Mouse (Mus musculus) ovary, postnatal 36 days (tissue): ENCODE measurements around the gene Robo4.

Experiments used
- DNase-seq: peaks from one replicate; pipeline ENCODE4 v3.0.0; 2022; ENCODE audit warnings: low spot score, mixed read lengths

Robo4 gene

DNA sequence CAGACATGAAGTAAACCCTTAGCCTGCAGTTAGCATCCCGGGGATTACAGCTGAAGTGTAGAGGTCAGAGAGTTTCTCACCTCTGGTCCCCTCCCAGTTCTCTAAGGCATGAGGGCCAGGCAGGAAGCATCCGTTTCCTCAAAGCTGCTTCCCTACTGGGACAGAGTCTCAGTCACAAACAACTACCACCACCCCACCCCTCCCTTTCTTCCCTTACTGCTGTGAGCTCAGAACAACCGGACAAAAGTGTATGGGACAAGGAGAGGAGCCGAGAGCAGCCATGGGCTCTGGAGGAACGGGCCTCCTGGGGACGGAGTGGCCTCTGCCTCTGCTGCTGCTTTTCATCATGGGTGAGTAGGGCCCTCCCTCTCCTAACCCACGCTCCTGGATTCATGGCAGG is at the start of gene Robo4:
Gene Robo4, plus strand, starts transcription at position 96 of the 400 bp plus-strand sequence.
- no peak for DNase-seq

- DNase-seq: no peak
Observed at GRCm38 (mm10) chr9:37354485-37354884, 47.2 kb upstream of the Robo4 start.

GRCm38 (mm10) chr9:37358713-37359330 is 42.9 kb upstream of the Robo4 start:
- no peak for DNase-seq

DNA sequence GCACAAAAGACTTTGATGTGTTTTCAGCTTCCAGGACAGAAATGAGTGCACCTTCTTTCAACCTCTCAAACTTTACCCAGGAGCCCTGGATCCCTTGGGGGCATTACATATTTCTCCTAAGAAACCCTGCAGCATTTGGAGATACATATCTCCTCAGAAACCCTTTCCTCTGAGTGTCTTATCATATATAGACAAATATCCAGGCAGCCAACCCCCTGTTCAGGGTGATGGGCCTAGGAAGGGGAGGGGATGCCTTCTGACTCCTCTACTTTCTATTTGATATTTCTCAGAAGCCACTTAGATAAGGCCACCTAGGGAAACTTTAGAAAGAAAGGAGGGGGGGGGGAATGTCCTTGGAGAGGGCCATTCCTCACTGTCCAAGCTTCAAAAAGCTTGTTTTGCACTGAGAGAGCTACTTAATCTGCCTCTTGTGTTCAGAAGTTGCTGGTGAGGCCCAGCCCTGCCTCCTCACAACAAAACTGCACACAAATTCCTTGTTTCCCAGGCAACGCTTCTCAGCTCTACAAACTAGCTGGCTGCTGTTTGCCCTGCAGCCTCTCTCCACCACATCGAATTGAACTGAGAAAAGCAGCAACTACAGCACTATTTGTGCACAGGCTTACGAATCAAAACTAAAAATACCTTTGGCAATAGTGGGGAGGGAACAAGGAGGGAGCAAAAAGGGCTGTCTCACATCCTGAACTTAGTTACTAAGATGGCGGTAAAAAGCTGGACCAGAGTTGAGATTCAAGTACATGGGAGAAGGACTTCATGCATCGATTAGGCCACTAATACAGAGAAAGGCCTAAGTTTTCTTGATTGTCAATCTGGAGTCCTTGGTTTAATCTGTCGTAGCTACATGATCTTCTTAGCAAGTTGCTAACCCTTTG is 42.1 kb upstream of the Robo4 start:
- peak; percentile 45 for DNase-seq

DNA sequence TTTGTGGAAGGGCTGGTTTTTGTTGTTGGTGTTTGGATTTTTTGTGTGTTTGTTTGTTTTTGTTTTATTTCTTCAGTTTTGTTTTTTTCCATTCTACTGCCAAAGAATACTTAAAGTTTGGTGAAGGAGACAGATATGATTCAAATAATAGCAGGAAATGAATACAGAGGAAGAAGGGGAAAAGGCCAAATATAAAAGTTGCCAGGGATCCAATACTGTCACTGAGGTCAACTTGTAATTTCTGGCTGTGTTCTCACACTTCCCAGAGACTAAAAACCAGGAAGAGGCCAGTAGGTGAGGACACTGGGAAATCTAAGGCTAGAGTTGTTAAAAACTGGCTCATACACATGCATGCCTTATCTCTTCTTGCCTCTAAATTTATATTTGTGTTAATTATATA is 39.6 kb upstream of the Robo4 start:
- no peak for DNase-seq

DNA sequence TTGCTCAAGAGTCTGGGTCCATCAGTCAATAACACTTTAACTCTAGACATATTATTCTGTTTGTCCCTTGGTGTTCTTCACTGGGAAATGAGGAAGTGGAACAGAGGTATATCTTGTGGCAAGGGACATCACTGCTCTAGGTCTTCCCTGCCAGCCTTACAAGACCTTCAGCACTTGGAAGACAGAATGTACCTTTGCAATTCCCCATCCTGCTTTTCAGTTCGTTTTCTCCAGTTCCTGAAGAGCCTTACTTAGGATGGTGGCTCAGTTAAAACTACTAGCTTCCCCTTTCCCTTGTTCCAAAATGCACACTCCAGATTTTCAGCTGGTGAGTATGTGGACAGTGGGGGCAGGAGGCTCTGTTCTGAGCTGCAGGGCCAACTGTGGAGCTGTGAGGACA is 38.8 kb upstream of the Robo4 start:
- no peak for DNase-seq

- no peak for DNase-seq
Observed at GRCm38 (mm10) chr9:37363551-37363950, 38.1 kb upstream of the Robo4 start.

- no peak for DNase-seq
Observed at GRCm38 (mm10) chr9:37364392-37364791, 37.3 kb upstream of the Robo4 start.

DNA sequence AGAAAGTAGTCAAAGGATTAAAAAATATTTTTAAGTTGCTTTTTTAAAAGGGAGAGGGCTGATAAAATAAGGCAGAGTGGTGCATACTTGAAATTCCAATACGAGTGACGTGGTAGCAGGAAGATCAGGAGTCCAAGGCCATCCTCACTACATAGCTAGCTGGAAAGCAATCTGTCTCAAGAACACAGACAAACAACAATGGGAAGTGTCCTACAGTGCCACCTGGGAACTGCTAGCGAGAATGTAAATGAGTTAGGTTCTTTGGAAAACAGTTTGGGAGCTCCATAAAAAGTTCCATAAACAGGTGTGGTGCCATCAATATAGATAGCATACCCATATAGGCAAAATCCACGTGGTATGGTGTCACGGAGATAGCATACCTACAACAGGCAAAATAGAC is 36.0 kb upstream of the Robo4 start:
- DNase-seq: no peak

GRCm38 (mm10) chr9:37367301-37368080 is 34.2 kb upstream of the Robo4 start, which contains the start of gene Hepacam:
Gene Hepacam, plus strand, starts transcription at chr9:37367351.
- no peak for DNase-seq

DNA sequence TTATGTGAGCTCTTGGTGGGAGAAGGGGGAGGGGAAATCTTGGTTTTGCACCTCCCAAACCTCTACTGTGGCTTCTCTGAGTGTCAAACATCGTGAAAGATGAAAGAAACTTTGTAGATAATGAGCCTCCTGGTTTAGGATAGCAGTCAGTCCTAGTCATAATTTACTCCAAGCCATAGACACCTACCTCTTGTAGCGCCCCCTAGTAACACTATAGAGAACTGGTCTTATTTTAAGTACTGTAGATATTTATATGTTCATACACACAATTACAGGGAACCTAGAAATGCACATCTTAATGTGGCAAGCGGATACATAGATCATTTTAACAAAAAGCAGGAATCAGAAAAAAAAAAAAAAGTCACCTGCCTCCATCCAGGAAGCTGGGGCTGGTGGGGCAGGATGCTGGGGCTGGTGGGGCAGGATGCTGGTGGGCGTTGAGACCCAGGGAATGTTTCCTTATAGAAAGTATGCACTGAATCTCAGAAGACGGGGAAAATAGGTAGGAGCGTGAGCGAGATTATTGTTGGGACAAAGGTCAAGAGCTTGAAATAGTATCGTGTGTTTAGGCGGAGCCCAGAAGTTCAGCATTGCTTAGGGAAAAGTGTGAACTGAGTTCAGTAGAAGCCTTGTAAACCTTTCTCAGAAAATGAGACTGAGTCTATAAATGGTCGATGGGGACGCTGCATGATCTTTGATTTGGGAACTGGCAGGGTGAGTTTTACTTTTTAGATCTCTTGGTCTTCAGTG is 33.4 kb upstream of the Robo4 start:
- DNase-seq: no peak

- DNase-seq: no peak
Observed at GRCm38 (mm10) chr9:37368860-37369259, 32.8 kb upstream of the Robo4 start.

DNA sequence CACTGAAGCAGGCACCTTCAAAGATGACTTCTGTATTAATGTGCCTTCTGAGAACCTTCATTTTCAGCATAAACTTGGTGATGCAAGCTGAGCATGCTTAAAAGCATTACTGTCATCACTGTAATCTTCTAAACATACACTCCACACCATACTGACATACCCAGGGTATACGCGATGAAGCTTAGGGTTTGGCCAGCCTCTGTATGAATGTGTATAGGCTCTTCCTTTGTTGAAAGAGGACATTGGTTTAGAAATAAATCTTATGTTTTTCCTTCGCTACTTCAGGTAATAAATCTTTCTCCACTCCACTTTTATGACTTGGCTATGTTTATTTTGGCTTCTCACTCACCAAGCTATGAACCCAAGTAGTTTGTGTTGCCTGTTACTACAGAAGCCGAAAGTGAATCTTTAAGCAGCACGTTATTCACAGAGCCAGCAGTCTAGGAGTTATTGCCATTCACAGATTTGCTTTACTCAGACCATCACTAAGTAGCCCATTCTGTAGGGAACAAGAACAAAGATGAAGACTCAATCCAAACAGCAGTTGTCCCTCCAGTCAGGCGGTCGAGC is 30.4 kb upstream of the Robo4 start:
- DNase-seq: no peak

DNA sequence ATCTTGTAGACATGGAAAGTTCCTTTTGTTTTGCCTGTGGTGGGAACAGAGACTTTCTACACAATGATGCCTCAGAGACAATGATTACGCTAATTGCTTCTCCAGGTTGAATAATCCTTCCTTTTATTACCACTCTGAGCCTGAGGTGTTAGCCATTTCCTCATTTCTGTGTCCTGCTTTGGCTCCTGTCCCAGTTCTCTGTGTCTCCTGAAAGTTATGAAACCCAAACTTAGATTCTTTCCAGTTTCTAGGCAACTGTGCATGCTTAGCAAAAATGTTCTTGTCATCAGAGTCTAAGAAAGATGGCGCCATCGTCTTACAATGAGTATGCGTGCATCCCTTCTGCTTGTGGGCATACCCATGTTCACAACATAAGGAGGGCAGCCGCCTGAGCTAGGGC is 26.0 kb upstream of the Robo4 start:
- no peak for DNase-seq

GRCm38 (mm10) chr9:37383161-37383560 is 18.5 kb upstream of the Robo4 start:
- no peak for DNase-seq

GRCm38 (mm10) chr9:37384284-37385182 is 17.2 kb upstream of the Robo4 start:
- peak; percentile 68 for DNase-seq

GRCm38 (mm10) chr9:37390891-37391290 is 10.8 kb upstream of the Robo4 start:
- no peak for DNase-seq

DNA sequence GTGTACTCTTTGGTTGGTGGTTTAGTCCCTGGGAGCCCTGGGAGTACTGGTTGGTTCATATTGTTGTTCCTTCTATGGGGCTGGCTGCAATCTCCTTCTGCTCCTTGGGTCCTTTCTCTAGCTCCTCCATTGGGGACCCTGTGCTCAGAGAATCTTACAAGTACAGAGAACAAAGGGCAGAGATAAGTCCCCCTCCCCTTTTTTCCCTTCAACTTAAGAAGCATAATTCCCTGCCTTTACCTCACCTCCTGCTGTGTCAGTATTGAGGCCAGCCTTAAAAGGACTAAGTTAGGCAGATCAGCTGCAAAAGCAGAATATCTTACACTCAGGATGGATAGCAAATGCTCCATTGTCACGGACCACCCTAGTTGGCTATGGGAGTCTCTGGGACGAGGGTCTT is 9.6 kb upstream of the Robo4 start:
- DNase-seq: no peak

GRCm38 (mm10) chr9:37393482-37394131 is 8.1 kb upstream of the Robo4 start:
- no peak for DNase-seq

DNA sequence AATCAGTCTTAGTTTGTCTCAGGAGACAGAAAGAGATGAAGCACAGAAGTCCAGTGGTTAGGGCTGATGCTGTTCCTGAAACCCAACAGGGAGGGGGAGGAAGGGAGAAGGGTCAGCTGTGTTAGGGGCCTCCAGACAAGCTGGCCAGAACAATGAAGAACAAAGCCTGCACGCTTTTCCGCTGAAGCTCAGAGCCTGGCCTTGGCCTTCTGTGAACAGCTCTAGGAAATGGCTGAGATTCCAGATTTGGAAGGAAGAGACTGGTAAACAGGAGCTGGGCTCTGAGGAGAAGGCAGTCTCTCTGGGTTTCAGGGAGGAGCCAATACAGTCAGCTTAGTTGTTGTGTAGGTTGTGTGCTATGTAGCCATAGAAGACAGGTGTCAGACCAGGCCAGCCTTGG is 1.1 kb upstream of the Robo4 start:
- no peak for DNase-seq
